Mouse (Mus musculus) cerebellum, postnatal 36 days (tissue): Measurements from ENCODE around the gene 9130019O22Rik.
A peak's percentile ranks its signal among the peaks of the same experiment; 100 is the strongest.
"Not testable (repeated sequence)": the region's sequence is repeated elsewhere in the genome, so short reads cannot be mapped to it uniquely, and the experiment has no call there.

Source experiments
- DNase-seq, 2 experiments: peaks; one replicate each; pipeline ENCODE4 v3.0.0; 2021 to 2022; ENCODE audit warnings: mixed read lengths in 2 of 2

Gene 9130019O22Rik

GRCm38 (mm10) chr7:127375271-127376245, 11.4 kb downstream of the 9130019O22Rik start, which contains the start of gene Zfp747:
Zfp747 (minus strand) TSS chr7:127376050.
- DNase-seq = peak; percentile 94 to 99

GRCm38 (mm10) chr7:127371870-127372269, 15.1 kb downstream of the 9130019O22Rik start:
- not testable (repeated sequence) for DNase-seq

- no peak for DNase-seq
Observed at GRCm38 (mm10) chr7:127371213-127371612, 15.8 kb downstream of the 9130019O22Rik start.

GRCm38 (mm10) chr7:127366249-127366648, 20.7 kb downstream of the 9130019O22Rik start:
- no peak for DNase-seq

GRCm38 (mm10) chr7:127364166-127364565, 22.8 kb downstream of the 9130019O22Rik start:
- no peak for DNase-seq

- peak; percentile 68 to 70 for DNase-seq
Observed at GRCm38 (mm10) chr7:127363475-127363921, 23.5 kb downstream of the 9130019O22Rik start.

- peak in 1 of 2 experiments; percentile 47 for DNase-seq
Observed at GRCm38 (mm10) chr7:127362418-127362817, 24.5 kb downstream of the 9130019O22Rik start.

DNA sequence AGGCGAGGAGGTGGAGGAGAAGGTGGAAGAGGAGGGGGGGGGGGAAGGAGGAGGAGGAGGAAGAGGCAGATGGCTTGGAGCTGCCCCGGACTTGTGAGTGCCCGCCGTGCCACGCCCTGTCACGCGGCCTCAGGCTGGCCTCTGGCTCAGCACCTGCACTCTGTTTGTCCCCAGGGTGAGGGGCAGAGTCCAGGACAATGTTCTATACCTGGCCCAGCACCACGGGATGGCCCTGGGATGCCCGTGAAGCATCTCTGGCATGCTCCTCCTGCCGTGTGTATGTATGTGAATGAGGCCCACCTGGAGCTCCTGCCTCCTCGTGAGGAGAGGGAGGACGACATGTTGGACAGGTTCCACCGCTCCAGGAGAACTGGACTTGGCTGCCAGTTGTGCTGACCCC, 25.5 kb downstream of the 9130019O22Rik start:
- DNase-seq = no peak

GRCm38 (mm10) chr7:127360265-127360664, 26.7 kb downstream of the 9130019O22Rik start:
- no peak for DNase-seq

GRCm38 (mm10) chr7:127358472-127358871, 28.5 kb downstream of the 9130019O22Rik start:
- DNase-seq = no peak

DNA sequence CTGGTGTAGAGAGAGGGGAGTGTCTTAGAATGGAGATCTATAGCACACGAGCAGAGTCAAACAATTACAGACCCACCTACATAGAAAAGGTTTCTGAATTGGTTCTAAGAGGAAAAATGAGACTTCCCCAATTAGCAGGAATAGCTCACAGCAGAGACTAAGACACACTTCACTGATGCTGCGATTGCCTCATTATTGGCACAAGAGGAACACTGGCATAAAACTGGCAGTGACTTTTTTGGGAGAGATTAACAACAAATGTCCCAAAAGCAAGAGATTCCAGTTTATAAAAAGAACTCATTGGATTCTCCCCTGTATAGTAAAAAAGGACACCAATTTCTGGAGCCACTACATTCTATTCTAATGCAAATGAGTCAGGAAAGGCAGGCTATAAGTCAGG, 29.1 kb downstream of the 9130019O22Rik start:
- DNase-seq = no peak

- no peak for DNase-seq
Observed at GRCm38 (mm10) chr7:127355796-127356195, 31.2 kb downstream of the 9130019O22Rik start.

GRCm38 (mm10) chr7:127351230-127352004, 35.5 kb downstream of the 9130019O22Rik start:
- no peak for DNase-seq

GRCm38 (mm10) chr7:127346676-127347075, 40.3 kb downstream of the 9130019O22Rik start:
- DNase-seq = no peak

GRCm38 (mm10) chr7:127345512-127346325, 41.2 kb downstream of the 9130019O22Rik start, which contains the start of gene Zfp768:
Zfp768 (minus strand) TSS chr7:127345589.
- DNase-seq = peak; percentile 93 to 94

GRCm38 (mm10) chr7:127345092-127345491, 41.9 kb downstream of the 9130019O22Rik start:
- DNase-seq = peak in 1 of 2 experiments; percentile 64

DNA sequence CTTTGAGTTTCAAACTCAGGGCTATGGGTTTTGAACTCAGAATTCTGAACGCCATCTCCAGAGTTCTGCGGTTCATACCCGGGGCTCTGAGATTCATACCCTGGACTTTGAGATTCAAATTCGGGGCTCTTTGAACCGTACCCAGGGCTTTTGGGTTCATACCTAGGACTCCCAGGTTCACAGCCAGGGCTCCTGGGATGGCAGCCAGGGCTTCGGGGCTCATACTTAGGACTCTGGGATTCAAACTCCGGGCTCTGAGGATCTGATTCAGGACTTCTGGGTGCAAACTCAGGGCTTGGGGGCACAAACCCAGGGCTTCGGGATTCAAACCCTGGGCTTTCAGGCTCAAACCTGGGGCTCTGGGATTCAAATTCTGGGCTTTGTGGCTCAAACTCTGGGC, 42.6 kb downstream of the 9130019O22Rik start:
- DNase-seq = peak in 1 of 2 experiments; percentile 22

- no peak for DNase-seq
Observed at GRCm38 (mm10) chr7:127343351-127344019, 43.5 kb downstream of the 9130019O22Rik start.

GRCm38 (mm10) chr7:127342888-127343287, 44.1 kb downstream of the 9130019O22Rik start:
- DNase-seq = no peak

DNA sequence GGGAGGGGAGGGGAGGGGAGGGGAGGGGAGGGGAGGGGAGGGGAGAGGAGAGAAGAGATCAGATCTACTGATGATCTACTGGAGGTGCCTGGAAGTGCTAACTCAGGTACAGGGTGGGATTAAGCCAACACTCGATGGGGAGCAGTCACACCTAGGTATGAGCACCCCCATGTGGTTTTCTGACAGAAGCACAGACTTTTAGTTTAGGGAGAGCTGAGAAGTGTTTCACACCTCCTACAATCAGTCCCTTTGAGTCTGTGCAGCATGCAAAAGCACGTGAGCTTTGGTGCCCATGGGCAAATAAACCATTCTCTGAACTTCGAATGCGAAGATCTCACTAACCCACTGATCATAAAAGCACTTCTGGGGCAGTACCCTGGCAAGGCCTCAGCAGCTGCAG, 44.6 kb downstream of the 9130019O22Rik start:
- DNase-seq = no peak

GRCm38 (mm10) chr7:127341861-127342260, 45.1 kb downstream of the 9130019O22Rik start:
- not testable (repeated sequence) for DNase-seq

DNA sequence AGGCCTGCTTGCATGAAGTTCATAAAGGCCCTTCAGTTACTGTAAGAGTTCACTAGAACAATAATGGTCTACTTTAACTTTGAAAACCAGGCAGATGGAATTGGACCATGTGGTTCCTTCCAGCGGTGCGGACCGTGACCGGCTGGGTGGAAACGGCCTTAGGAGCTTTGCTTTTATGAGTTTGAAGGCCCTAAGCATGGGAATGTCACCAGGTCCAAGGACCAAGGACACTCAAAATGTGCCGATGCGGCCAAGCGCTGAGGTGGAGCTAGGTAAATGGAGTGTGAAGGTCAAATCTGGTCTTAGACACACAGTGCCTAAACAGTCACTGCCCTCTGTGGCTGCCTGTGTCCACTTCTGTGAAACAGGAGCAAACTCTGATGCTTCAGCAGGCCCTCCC, 45.6 kb downstream of the 9130019O22Rik start:
- no peak for DNase-seq
